Mouse (Mus musculus) ES-E14 (cell line): ENCODE measurements at regions not wholly inside any gene's neighbourhood (a gene's known extent, or its start where the extent isn't known, plus 50 kb on each side); places are given as distances from the start of the nearest gene placed in this dataset.

Experiments
- DNase-seq: peaks from one replicate; pipeline ENCODE4 v3.0.0-alpha.2; 2013; ENCODE audit warnings: low read depth, low spot score
- H3K27ac ChIP-seq: 2 replicates; pipeline ENCODE4 v1.5.1; 2012; ENCODE audit warnings: low read depth, mild to moderate bottlenecking, low read length, moderate library complexity, mixed read lengths; ENCODE audit not compliant: poor library complexity, insufficient read depth, severe bottlenecking
- H3K36me3 ChIP-seq: 2 replicates; pipeline ENCODE4 v1.6.1; 2012; ENCODE audit warnings: mild to moderate bottlenecking, low read length, moderate library complexity, mixed read lengths; ENCODE audit not compliant: control insufficient read depth, poor library complexity, insufficient read depth, severe bottlenecking
- H3K4me1 ChIP-seq, 2 experiments: fragments of 150-350 bp in 1 of 2; sonication (generic) in 1 of 2; 2 replicates each; pipeline ENCODE4 v1.6.1; 2012; ENCODE audit warnings: low read length in 2 of 2, mild to moderate bottlenecking in 1 of 2, mixed read lengths in 1 of 2; ENCODE audit not compliant: control insufficient read depth in 2 of 2, insufficient read depth in 2 of 2, poor library complexity in 1 of 2
- H3K4me3 ChIP-seq, 2 experiments: fragments of 150-350 bp in 1 of 2; sonication (generic) in 1 of 2; 2 replicates each; pipeline ENCODE4 v1.5.1; 2012; ENCODE audit warnings: low read length in 2 of 2, low read depth in 1 of 2, mild to moderate bottlenecking in 1 of 2, mixed read lengths in 1 of 2; ENCODE audit not compliant: insufficient read depth in 1 of 2, poor library complexity in 1 of 2, severe bottlenecking in 1 of 2
- H3K9ac ChIP-seq: 2 replicates; pipeline ENCODE4 v1.6.1; 2012; ENCODE audit warnings: low read depth, mild to moderate bottlenecking, low read length, mixed read lengths; ENCODE audit not compliant: poor library complexity, insufficient read depth, severe bottlenecking
- H3K9me3 ChIP-seq: fragments of 150-350 bp; sonication (generic); 2 replicates; pipeline ENCODE4 v1.6.1; 2012; ENCODE audit warnings: low read depth, mild to moderate bottlenecking, low read length; ENCODE audit not compliant: control insufficient read depth, insufficient read depth
- CHD2 ChIP-seq: IDR thresholded peaks from 2 replicates; pipeline ENCODE4 v1.6.1; 2014; ENCODE audit warnings: mild to moderate bottlenecking, low read depth, low read length, inconsistent platforms
- HCFC1 ChIP-seq: IDR thresholded peaks from 2 replicates; pipeline ENCODE4 v1.6.1; 2012; ENCODE audit warnings: low read length, inconsistent platforms, borderline replicate concordance; ENCODE audit not compliant: insufficient read depth
- MAFK ChIP-seq: IDR thresholded peaks from 2 replicates; pipeline ENCODE4 v1.6.1; 2014; ENCODE audit warnings: mild to moderate bottlenecking, low read depth, low read length, inconsistent platforms; ENCODE audit not compliant: insufficient read depth
- ZC3H11A ChIP-seq: IDR thresholded peaks from 2 replicates; pipeline ENCODE4 v1.6.1; 2012; ENCODE audit warnings: low read depth, mild to moderate bottlenecking, inconsistent platforms, low read length, borderline replicate concordance
- ZNF384 ChIP-seq: IDR thresholded peaks from 2 replicates; pipeline ENCODE4 v1.6.1; 2012; ENCODE audit warnings: low read depth, low read length, inconsistent platforms
- in situ Hi-C, 2 experiments: fragments of 600-800 bp; cut with MboI; formaldehyde crosslinking; loops; one replicate each; pipeline ENCODE4 v1.15.1; 2025; ENCODE audit warnings: low sequenced_read_pairs in 2 of 2, inconsistent platforms in 1 of 2; ENCODE audit not compliant: unreplicated experiment in 2 of 2

DNA sequence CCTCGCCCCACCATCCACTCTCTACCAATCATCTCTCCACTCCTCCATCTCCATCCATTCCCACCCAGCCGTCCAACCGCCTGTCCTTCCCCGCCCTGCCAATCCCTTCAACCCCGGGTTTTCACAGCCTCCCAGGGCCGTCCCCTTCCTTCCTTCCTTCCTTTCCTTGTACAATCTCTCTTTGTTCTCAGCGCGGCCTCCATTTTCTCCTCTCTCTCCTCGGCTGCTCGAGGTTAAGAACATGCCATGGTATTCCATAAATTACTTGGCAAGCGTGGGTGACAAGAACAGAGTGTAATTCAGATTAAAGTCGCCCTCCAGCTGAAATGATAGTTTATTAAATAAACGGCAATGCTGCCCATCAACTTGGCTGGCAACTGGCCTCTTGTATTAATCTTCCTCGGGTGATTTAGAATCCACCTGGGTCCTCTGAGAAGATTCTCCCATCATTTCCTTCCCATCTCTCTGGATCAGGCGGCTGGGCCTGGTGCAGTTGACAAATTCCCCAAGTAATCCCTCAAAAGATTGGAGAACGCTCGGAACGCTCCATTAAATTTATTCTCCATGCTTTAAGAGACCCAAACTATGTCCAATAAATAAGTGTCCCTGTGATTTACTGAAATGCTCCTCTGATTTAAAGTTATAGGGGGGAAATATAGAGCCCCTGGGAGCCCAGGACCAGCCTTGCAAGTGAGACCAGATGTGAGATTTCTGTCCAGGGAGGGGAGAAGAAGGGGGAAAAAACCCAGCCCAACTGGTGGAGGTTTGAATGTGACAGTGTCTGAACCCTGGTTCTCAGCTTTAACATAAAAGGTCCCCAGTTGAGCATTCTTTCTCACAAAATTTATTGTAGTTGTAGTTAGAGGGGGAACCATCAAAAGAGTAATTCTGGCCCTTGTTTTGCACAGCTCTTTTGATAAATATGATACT is 125.0 kb upstream of the Zfp703 start:
- Histone ChIP-seq H3K4me1 (peaks cover under 1 to 1% of the 10 kb centered on the region in 2 experiments; a peak in 2 of 4 replicates), H3K4me3 (no peak overlapping the region), H3K9me3 (no peaks in the 10 kb centered on the region), H3K9ac (no peak overlapping the region), H3K27ac (no peak overlapping the region), H3K36me3 (no peaks in the 10 kb centered on the region)
- TF ChIP-seq ZC3H11A (no peak), MAFK (no peak), CHD2 (no peak), ZNF384 (no peak), HCFC1 (no peak)
- in situ Hi-C loops = no loop called here
- DNase-seq = no peak

DNA sequence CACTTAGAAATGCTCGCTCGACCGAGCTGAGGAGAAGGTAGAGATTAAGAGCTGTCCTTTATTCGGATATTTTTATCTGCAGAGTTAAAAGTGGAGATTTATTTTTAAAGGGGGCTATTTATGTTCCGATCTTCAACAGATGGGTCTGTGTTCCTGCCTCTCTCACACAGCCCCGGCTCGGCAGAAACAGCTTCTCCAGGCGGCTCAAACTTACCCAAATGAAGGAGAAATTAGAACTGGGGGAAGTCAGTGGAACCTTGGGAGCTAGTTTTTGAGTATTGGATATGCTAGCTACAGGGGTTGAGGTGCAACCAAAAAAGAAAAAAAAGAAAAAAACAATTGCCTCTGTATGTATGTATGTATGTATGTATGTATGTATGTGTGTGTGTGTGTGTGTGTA is 124.2 kb upstream of the Zfp703 start:
- no peaks in the 10 kb centered on the region for H3K9me3 ChIP-seq
- H3K4me1 ChIP-seq = peaks cover 0 to 1% of the 10 kb centered on the region in 2 experiments; a peak in 2 of 4 replicates
- in situ Hi-C loops = no loop called here
- no peaks in the 10 kb centered on the region for H3K36me3 ChIP-seq
- no peak for DNase-seq
- TF ChIP-seq MAFK = no peak
- no peak for TF ChIP-seq HCFC1
- no peak for TF ChIP-seq CHD2
- TF ChIP-seq ZNF384 = no peak
- no peak for TF ChIP-seq ZC3H11A
- no peak overlapping the region for H3K4me3 ChIP-seq
- H3K27ac ChIP-seq = no peak overlapping the region
- no peak overlapping the region for H3K9ac ChIP-seq

DNA sequence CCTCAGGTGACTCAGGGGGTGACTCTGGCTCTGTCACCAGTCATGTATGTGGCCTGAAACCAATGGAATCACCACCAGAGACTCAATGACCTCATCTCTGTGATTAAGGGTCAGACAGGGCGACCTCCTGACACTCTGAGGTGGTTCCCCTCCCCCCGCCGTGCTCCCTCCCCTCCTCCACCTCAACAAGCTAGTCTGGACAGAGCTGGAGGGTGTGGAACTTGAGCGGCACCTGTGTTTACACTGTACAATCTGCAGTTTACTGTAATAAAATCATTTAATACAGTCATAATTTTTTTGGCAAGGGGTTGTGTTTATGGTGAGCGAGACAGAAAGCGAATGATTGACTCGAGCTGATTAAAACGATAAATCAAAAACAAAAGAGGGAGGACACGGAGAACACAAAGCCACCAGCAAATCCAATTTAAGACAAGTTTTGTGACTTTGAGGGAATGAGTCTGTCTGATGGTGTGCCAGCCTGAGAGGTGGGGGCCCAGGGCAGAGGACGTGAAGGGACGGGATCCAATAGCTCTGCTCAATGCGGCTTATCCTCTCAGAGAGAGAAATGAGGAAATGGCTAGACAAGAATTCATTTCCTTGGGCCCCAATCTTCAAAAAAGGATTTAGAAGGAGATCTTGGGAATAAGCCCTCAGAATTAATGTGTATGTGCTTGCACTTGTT is 122.4 kb upstream of the Zfp703 start:
- no peak overlapping the region for H3K9ac ChIP-seq
- no peak overlapping the region for H3K27ac ChIP-seq
- H3K36me3 ChIP-seq = no peaks in the 10 kb centered on the region
- in situ Hi-C loops = no loop called here
- H3K4me1 ChIP-seq = peaks cover 0 to 1% of the 10 kb centered on the region in 2 experiments; a peak in 1 of 4 replicates
- no peak overlapping the region for H3K4me3 ChIP-seq
- TF ChIP-seq MAFK (no peak), ZC3H11A (no peak), CHD2 (no peak), HCFC1 (no peak), ZNF384 (no peak)
- no peak for DNase-seq
- no peaks in the 10 kb centered on the region for H3K9me3 ChIP-seq

DNA sequence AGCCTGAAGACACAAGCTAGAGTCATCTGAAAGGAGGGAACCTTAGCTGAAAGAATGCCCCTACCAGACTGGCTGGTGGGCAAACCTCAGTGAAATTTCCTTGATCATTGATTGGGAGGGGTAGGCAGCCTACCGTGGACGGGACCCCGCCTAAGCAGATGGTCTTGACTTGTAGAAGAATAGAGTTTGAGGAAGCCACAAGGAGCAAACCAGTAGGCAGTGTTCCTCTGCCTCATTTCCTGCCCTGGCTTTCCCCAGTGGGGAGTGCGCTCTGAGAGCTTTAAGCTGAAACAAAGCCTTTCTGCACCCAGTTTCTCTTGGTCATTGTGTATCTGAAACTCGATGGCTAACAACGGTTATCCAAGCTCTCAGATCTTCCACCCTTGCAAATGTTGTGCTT is 121.9 kb upstream of the Zfp703 start:
- TF ChIP-seq HCFC1 (no peak), CHD2 (no peak), ZNF384 (no peak), MAFK (no peak), ZC3H11A (no peak)
- H3K27ac ChIP-seq = no peak overlapping the region
- no peak for DNase-seq
- H3K4me1 ChIP-seq = peaks cover 0 to 1% of the 10 kb centered on the region in 2 experiments; a peak in 1 of 4 replicates
- H3K4me3 ChIP-seq = no peak overlapping the region
- H3K9me3 ChIP-seq = no peaks in the 10 kb centered on the region
- no peaks in the 10 kb centered on the region for H3K36me3 ChIP-seq
- H3K9ac ChIP-seq = no peak overlapping the region
- in situ Hi-C loops = no loop called here
